Mouse (Mus musculus) limb, embryonic 14.5 days (tissue): ENCODE data around the gene Nit2. TPM values are rescaled to one million over a fixed set of nuclear protein-coding genes. Genes with fewer than 3 reads are reported as not detected.

Source experiments
- ATAC-seq: fragments of 200-750 bp; cut with Nextera tagmentation; 2 replicates; pipeline ENCODE4 v1.8.0; 2017; ENCODE audit warnings: low read depth, moderate number of reproducible peaks, moderate TSS enrichment; ENCODE audit not compliant: low FRiP score
- DNase-seq: peaks from one replicate; pipeline ENCODE4 v3.0.0-alpha.2; 2015; ENCODE audit warnings: low spot score
- H3K27ac ChIP-seq: fragments of 300-500 bp; sonication (generic); replicated peaks from 2 replicates; pipeline ENCODE4 v1.5.1; 2014; ENCODE audit warnings: low read depth, mild to moderate bottlenecking, low read length, moderate library complexity, mixed read lengths
- H3K27me3 ChIP-seq: fragments of 300-500 bp; sonication (generic); 2 replicates; pipeline ENCODE4 v1.6.1; 2014; ENCODE audit warnings: low read length, mixed read lengths; ENCODE audit not compliant: control insufficient read depth, insufficient read depth
- H3K36me3 ChIP-seq: fragments of 300-500 bp; sonication (generic); 2 replicates; pipeline ENCODE4 v1.6.1; 2014; ENCODE audit warnings: mild to moderate bottlenecking, low read length, moderate library complexity, mixed read lengths; ENCODE audit not compliant: control insufficient read depth, insufficient read depth
- H3K4me1 ChIP-seq: fragments of 300-500 bp; sonication (generic); 2 replicates; pipeline ENCODE4 v1.6.1; 2014; ENCODE audit warnings: antibody characterized with exemption, low read length, mixed read lengths; ENCODE audit not compliant: control insufficient read depth, insufficient read depth
- H3K4me2 ChIP-seq: fragments of 300-500 bp; sonication (generic); replicated peaks from 2 replicates; pipeline ENCODE4 v1.6.1; 2014; ENCODE audit warnings: low read depth, mild to moderate bottlenecking, low read length, moderate library complexity; ENCODE audit not compliant: severe bottlenecking
- H3K4me3 ChIP-seq: fragments of 300-500 bp; sonication (generic); replicated peaks from 2 replicates; pipeline ENCODE4 v1.5.1; 2014; ENCODE audit warnings: low read length
- H3K9ac ChIP-seq: fragments of 300-500 bp; sonication (generic); 2 replicates; pipeline ENCODE4 v1.6.1; 2014; ENCODE audit warnings: mild to moderate bottlenecking, low read depth, low read length, moderate library complexity; ENCODE audit not compliant: severe bottlenecking
- H3K9me3 ChIP-seq: fragments of 300-500 bp; sonication (generic); 2 replicates; pipeline ENCODE4 v1.6.1; 2016; ENCODE audit warnings: low read length; ENCODE audit not compliant: control insufficient read depth
- POLR2A ChIP-seq: fragments of 200-500 bp; IDR thresholded peaks from 2 replicates; pipeline ENCODE4 v1.8.0; 2012; ENCODE audit warnings: inconsistent platforms, mild to moderate bottlenecking, moderate library complexity, borderline replicate concordance; ENCODE audit not compliant: insufficient read depth, insufficient read length; ENCODE audit errors: extremely low read depth
- WGBS: fragments of 180-500 bp; shearing (Covaris S2); extraction: QIAGEN DNeasy Blood & Tissue Kit; methylation state at CpG from one replicate; pipeline ENCODE4 v1.1.7; 2014; 5-methylcytosine and 5-hydroxymethylcytosine counted together
- polyA plus RNA-seq, 2 experiments: library from polyadenylated mRNA; depleted of rRNA in 1 of 2; stranded (reverse) in 1 of 2; unstranded in 1 of 2; fragments of >200 nt; fragmentation: Nextera tagmentation in 1 of 2; extraction: Ambion mirVana in 1 of 2; gene quantifications; 2 replicates each; pipeline versions ENCODE4 v1.2.1 to v1.2.3; 2012 to 2014

Gene Nit2
- polyA plus RNA-seq, 2 experiments = 46.4 to 83.0 TPM

GRCm38 (mm10) chr16:57130752-57131400 lies 36.3 kb downstream of the Nit2 start:
- Histone ChIP-seq H3K9ac (no peak overlapping the region), H3K36me3 (peaks cover 16% of the 10 kb centered on the region), H3K9me3 (no peaks in the 10 kb centered on the region), H3K27me3 (no peaks in the 10 kb centered on the region), H3K4me3 (no peak overlapping the region), H3K27ac (no peak overlapping the region), H3K4me1 (peaks cover 4% of the 10 kb centered on the region; the same call in 1 of the 2 replicates), H3K4me2 (no peak overlapping the region)
- TF ChIP-seq POLR2A = no peak
- 64% methylated on average over 3 of the region's 3 CpGs for WGBS
- ATAC-seq = no peak
- DNase-seq = no peak

DNA sequence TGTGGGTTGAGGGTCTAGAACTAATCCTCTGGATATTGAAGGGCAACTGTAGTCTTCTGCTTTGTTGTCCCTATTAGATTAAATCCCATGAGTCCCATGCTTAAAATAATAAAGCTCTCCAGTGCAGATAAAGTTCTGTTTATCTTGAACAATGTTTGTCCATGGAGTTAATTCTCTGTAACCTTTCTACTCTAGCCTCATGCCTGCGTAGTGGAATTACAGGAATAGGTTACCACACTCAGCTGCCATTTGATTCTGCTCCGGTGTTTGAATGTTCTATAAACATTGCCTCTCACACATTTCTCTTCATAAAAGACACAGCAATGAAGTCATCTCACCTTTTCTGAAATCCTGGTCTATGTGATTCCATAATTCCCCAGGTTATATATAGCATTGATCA lies 39.3 kb downstream of the Nit2 start:
- no peaks in the 10 kb centered on the region for H3K27me3 ChIP-seq
- no peak for TF ChIP-seq POLR2A
- peaks cover 15% of the 10 kb centered on the region for H3K4me1 ChIP-seq
- DNase-seq (no peak), ATAC-seq (no peak)
- no peak overlapping the region for H3K27ac ChIP-seq
- H3K9me3 ChIP-seq = no peaks in the 10 kb centered on the region
- 86% methylated on average over 2 of the region's 2 CpGs for WGBS
- no peak overlapping the region for H3K4me2 ChIP-seq
- H3K9ac ChIP-seq = no peak overlapping the region
- H3K36me3 ChIP-seq = no peaks in the 10 kb centered on the region
- no peak overlapping the region for H3K4me3 ChIP-seq

- ATAC-seq (no peak), DNase-seq (no peak)
- peaks cover 20% of the 10 kb centered on the region for H3K4me1 ChIP-seq
- no peaks in the 10 kb centered on the region for H3K9me3 ChIP-seq
- no peaks in the 10 kb centered on the region for H3K36me3 ChIP-seq
- no peak overlapping the region for H3K27ac ChIP-seq
- WGBS = 51% methylated on average over 4 of the region's 4 CpGs
- H3K4me2 ChIP-seq = no peak overlapping the region
- TF ChIP-seq POLR2A = no peak
- no peak overlapping the region for H3K4me3 ChIP-seq
- H3K9ac ChIP-seq = no peak overlapping the region
- H3K27me3 ChIP-seq = no peaks in the 10 kb centered on the region
These were observed 40.9 kb downstream of the Nit2 start for GRCm38 (mm10) chr16:57126268-57126667.

DNA sequence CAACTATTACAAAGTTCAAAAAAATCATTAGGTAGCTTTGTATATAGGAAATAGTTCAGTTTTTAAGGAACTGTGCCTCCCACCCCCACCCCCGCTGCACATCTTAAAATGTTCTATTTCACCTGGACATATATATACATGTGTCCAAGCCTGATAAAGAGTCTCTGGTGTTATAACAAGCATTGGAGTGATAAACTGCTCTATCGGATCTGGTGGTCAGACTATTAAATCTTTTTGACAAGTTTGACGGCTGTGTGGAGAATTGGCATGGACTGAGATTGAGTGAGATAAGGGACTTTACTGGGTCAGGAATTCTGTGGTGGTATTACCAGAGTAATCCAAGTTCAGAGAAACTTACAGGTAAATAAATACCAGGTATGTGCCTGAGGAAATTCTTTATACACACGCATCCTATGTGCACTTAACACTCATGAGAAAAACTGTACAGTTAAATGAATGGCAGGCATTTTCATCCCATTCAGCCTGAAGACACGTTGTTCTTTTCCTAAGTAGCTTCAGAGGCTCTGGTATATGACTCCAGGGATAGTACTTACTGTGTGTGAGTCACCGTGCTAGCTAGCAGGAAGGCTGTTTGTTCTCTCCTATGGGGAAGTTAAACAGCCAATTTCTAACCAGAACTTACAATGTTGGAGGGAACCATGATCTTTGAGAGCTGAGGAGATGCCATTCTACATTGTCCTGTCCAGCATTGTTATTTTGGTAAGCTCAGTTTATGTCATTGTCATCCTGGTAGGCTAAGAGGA lies 44.3 kb downstream of the Nit2 start:
- no peak for ATAC-seq
- 45% methylated on average over 6 of the region's 6 CpGs for WGBS
- Histone ChIP-seq H3K9ac (peak overlapping the region; percentile 89), H3K4me3 (peak overlapping the region; percentile 80), H3K4me2 (peak overlapping the region; percentile 66), H3K36me3 (no peaks in the 10 kb centered on the region), H3K4me1 (peaks cover 15% of the 10 kb centered on the region), H3K9me3 (no peaks in the 10 kb centered on the region), H3K27me3 (no peaks in the 10 kb centered on the region), H3K27ac (no peak overlapping the region)
- TF ChIP-seq POLR2A = no peak
- no peak for DNase-seq

GRCm38 (mm10) chr16:57121816-57122415 lies 45.2 kb downstream of the Nit2 start:
- Histone ChIP-seq H3K9me3 (no peaks in the 10 kb centered on the region), H3K36me3 (no peaks in the 10 kb centered on the region), H3K4me3 (peak overlapping the region; percentile 80), H3K9ac (peak overlapping the region; percentile 89), H3K4me1 (peaks cover 15% of the 10 kb centered on the region), H3K4me2 (peak overlapping the region; percentile 66), H3K27ac (peak overlapping the region; percentile 91), H3K27me3 (no peaks in the 10 kb centered on the region)
- no peak for TF ChIP-seq POLR2A
- ATAC-seq (peak; percentile 46), DNase-seq (peak; percentile 4)
- under 1% methylated on average over 41 of the region's 59 CpGs for WGBS
